In genomic region chr5:28037172-28037591, GRCm38 (mm10) we compare ENCODE assay signal across 9 mouse cellular contexts. TPM values are rescaled to one million over a fixed set of nuclear protein-coding genes. Genes with fewer than 3 reads are reported as not detected.
DNase-seq lines count a peak whose midpoint lies in the region; ATAC-seq lines count a peak whose summit lies in the region.
"Had no signal": no experiment of that assay in that cellular context is flagged by ENCODE, and none has a peak within 500 bp of the region (broad histone marks: within the 10 kb centered on the region; RNA-seq: fewer than 3 reads in every experiment).

No protein-coding gene starts in this region.

- no peak for DNase-seq in forebrain, embryonic 10.5 days (ENCODE audit: extremely low spot score, low spot score)
- peak; percentile 90 for DNase-seq in fibroblast of lung, adult 2 months (ENCODE audit: low read depth)
- DNase-seq in lung, postnatal 25 days (ENCODE audit: low spot score) = peak; percentile 88
- DNase-seq in thymus, adult 18-20 months = no peak
- DNase-seq in hindbrain, embryonic 11.5 days (ENCODE audit: low spot score) = no peak
- DNase-seq in cerebellum, adult 18-20 months = no peak

- ATAC-seq in forebrain, embryonic 16.5 days = no peak
- peak; percentile 73 for ATAC-seq in intestine, embryonic 15.5 days
- no peak for ATAC-seq in hindbrain, embryonic 11.5 days (ENCODE audit: low FRiP score)

- 0 out of 2 replicates have a peak overlapping the region, but pooled peaks have one; percentile 35 for H3K27ac ChIP-seq in forebrain, embryonic 10.5 days
- no peak overlapping the region for H3K27ac ChIP-seq in forebrain, embryonic 16.5 days (ENCODE audit: low read length)
- no peak overlapping the region for H3K27ac ChIP-seq in intestine, embryonic 15.5 days
- no peak overlapping the region for H3K27ac ChIP-seq in hindbrain, embryonic 11.5 days (ENCODE audit: low read depth, low read length)

- no peak overlapping the region for H3K4me2 ChIP-seq in forebrain, embryonic 16.5 days (ENCODE audit: low read length)
- peak overlapping the region; percentile 9; the same call in 1 of the 2 replicates for H3K4me2 ChIP-seq in intestine, embryonic 15.5 days (replicated peaks)
- H3K4me2 ChIP-seq in hindbrain, embryonic 11.5 days (replicated peaks; ENCODE audit: low read depth, low read length) = no peak overlapping the region

- H3K36me3 ChIP-seq in forebrain, embryonic 10.5 days (replicated peaks) = no peaks in the 10 kb centered on the region
- H3K36me3 ChIP-seq in forebrain, embryonic 16.5 days (ENCODE audit: control insufficient read depth, insufficient read depth) = no peaks in the 10 kb centered on the region
- H3K36me3 ChIP-seq in intestine, embryonic 15.5 days = no peaks in the 10 kb centered on the region
- no peaks in the 10 kb centered on the region for H3K36me3 ChIP-seq in hindbrain, embryonic 11.5 days (ENCODE audit: control insufficient read depth, insufficient read depth, low read length)

- H3K9me3 ChIP-seq in forebrain, embryonic 10.5 days = no peaks in the 10 kb centered on the region
- H3K9me3 ChIP-seq in forebrain, embryonic 16.5 days (ENCODE audit: control insufficient read depth, low read length) = no peaks in the 10 kb centered on the region
- H3K9me3 ChIP-seq in intestine, embryonic 15.5 days = no peaks in the 10 kb centered on the region
- no peaks in the 10 kb centered on the region for H3K9me3 ChIP-seq in hindbrain, embryonic 11.5 days (ENCODE audit: control insufficient read depth, low read length)

- 30% methylated on average over 3 of the region's 3 CpGs for WGBS in forebrain, embryonic 10.5 days
- 38% methylated on average over 3 of the region's 3 CpGs for WGBS in forebrain, embryonic 16.5 days
- 8% methylated on average over 3 of the region's 3 CpGs for WGBS in intestine, embryonic 15.5 days
- 46% methylated on average over 3 of the region's 3 CpGs for WGBS in hindbrain, embryonic 11.5 days

- H3K9ac ChIP-seq in forebrain, embryonic 16.5 days (replicated peaks; ENCODE audit: low read depth, low read length) = no peak overlapping the region
- H3K9ac ChIP-seq in intestine, embryonic 15.5 days = no peak overlapping the region
- H3K9ac ChIP-seq in hindbrain, embryonic 11.5 days (ENCODE audit: low read depth, low read length) = no peak overlapping the region

- H3K27me3 ChIP-seq in forebrain, embryonic 10.5 days (ENCODE audit: poor library complexity, severe bottlenecking) = no peaks in the 10 kb centered on the region
- H3K27me3 ChIP-seq in forebrain, embryonic 16.5 days (replicated peaks; ENCODE audit: control insufficient read depth, insufficient read depth, low read length) = no peaks in the 10 kb centered on the region
- H3K27me3 ChIP-seq in intestine, embryonic 15.5 days (replicated peaks) = no peaks in the 10 kb centered on the region
- no peaks in the 10 kb centered on the region for H3K27me3 ChIP-seq in hindbrain, embryonic 11.5 days (ENCODE audit: control insufficient read depth, insufficient read depth, low read length)
- H3K27me3 ChIP-seq: CH12.LX had no signal

- peaks cover 18% of the 10 kb centered on the region for H3K4me1 ChIP-seq in forebrain, embryonic 10.5 days
- no peaks in the 10 kb centered on the region for H3K4me1 ChIP-seq in forebrain, embryonic 16.5 days (replicated peaks; ENCODE audit: control insufficient read depth, insufficient read depth, low read length)
- peaks cover 19% of the 10 kb centered on the region for H3K4me1 ChIP-seq in intestine, embryonic 15.5 days (replicated peaks)
- H3K4me1 ChIP-seq in hindbrain, embryonic 11.5 days (replicated peaks; ENCODE audit: control insufficient read depth, insufficient read depth, low read length) = no peaks in the 10 kb centered on the region

- H3K4me3 ChIP-seq in forebrain, embryonic 10.5 days = no peak overlapping the region
- no peak overlapping the region for H3K4me3 ChIP-seq in forebrain, embryonic 16.5 days (replicated peaks; ENCODE audit: low read length)
- no peak overlapping the region for H3K4me3 ChIP-seq in intestine, embryonic 15.5 days (replicated peaks)
- no peak overlapping the region for H3K4me3 ChIP-seq in hindbrain, embryonic 11.5 days (ENCODE audit: low read depth, low read length)

RNA-seq across cellular contexts. Expression of gene Insig1, which starts 34.0 kb away (rescaled TPM):
- 94.2 and 104 TPM in 2 replicates for polyA plus RNA-seq in forebrain, embryonic 10.5 days (2016; fragmentation: Nextera tagmentation; extraction: Ambion mirVana)
- 76.9 and 83.7 TPM in 2 replicates for polyA plus RNA-seq in forebrain, embryonic 16.5 days (2015; fragmentation: Nextera tagmentation; extraction: Ambion mirVana)
- 222 and 228 TPM in 2 replicates for polyA plus RNA-seq in intestine, embryonic 15.5 days (2015; fragmentation: Nextera tagmentation; extraction: Ambion mirVana)
- polyA plus RNA-seq in hindbrain, embryonic 11.5 days (2014; fragmentation: Nextera tagmentation; extraction: Ambion mirVana) = 118 and 128 TPM in 2 replicates

Comparison
In these comparisons a context has a peak if more than half of its experiments do, and no peak if none do; other contexts are left out.
1. DNase-seq: peak in fibroblast of lung, adult 2 months (single experiment) and lung, postnatal 25 days (single experiment); none in forebrain, embryonic 10.5 days (single experiment), thymus, adult 18-20 months (0 of 2), hindbrain, embryonic 11.5 days (single experiment) and cerebellum, adult 18-20 months (0 of 2).